Mouse (Mus musculus): Measurements from ENCODE around the gene Pmpca. TPM values are rescaled to one million over a fixed set of nuclear protein-coding genes. Genes with fewer than 3 reads are reported as not detected.
"Not testable (repeated sequence)": the region's sequence is repeated elsewhere in the genome, so short reads cannot be mapped to it uniquely, and the experiment has no call there.

Gene Pmpca
- polyA plus RNA-seq, 1 experiment: 83.9 TPM

- H3K27ac ChIP-seq (replicated peaks; ENCODE audit: low read depth, low read length): peak overlapping the region; percentile 73
- peaks cover 8% of the 10 kb centered on the region; the same call in 1 of the 2 replicates for H3K4me1 ChIP-seq (ENCODE audit: control insufficient read depth, insufficient read depth, insufficient read length, low read length)
- H3K4me3 ChIP-seq (ENCODE audit: insufficient read depth, low read depth, low read length): no peak overlapping the region
Observed at GRCm38 (mm10) chr2:26359983-26360382, 29.2 kb upstream of the Pmpca start.

GRCm38 (mm10) chr2:26360772-26361171 is 28.4 kb upstream of the Pmpca start, which contains the start of gene Card9:
Gene Card9 (minus strand): TSS chr2:26360918.
- Histone ChIP-seq H3K27ac (replicated peaks; ENCODE audit: low read depth, low read length) (peak within 1 kb of the TSS; percentile 73), H3K4me1 (ENCODE audit: control insufficient read depth, insufficient read depth, insufficient read length, low read length) (peaks cover 8% of the 10 kb centered on the region; the same call in 1 of the 2 replicates), H3K4me3 (ENCODE audit: insufficient read depth, low read depth, low read length) (peak within 1 kb of the TSS; percentile 13; the same call in 1 of the 2 replicates)

- Histone ChIP-seq H3K4me3 (ENCODE audit: insufficient read depth, low read depth, low read length) (no peak overlapping the region), H3K27ac (replicated peaks; ENCODE audit: low read depth, low read length) (no peak overlapping the region), H3K4me1 (ENCODE audit: control insufficient read depth, insufficient read depth, insufficient read length, low read length) (peaks cover 8% of the 10 kb centered on the region; the same call in 1 of the 2 replicates)
Observed at GRCm38 (mm10) chr2:26362991-26363390, 26.1 kb upstream of the Pmpca start.

- no peak overlapping the region for H3K27ac ChIP-seq (replicated peaks; ENCODE audit: low read depth, low read length)
- no peak overlapping the region for H3K4me3 ChIP-seq (ENCODE audit: insufficient read depth, low read depth, low read length)
- H3K4me1 ChIP-seq (ENCODE audit: control insufficient read depth, insufficient read depth, insufficient read length, low read length): peaks cover 8% of the 10 kb centered on the region; the same call in 1 of the 2 replicates
Observed at GRCm38 (mm10) chr2:26363481-26363880, 25.7 kb upstream of the Pmpca start.

- Histone ChIP-seq H3K27ac (replicated peaks; ENCODE audit: low read depth, low read length) (no peak overlapping the region), H3K4me3 (ENCODE audit: insufficient read depth, low read depth, low read length) (no peak overlapping the region), H3K4me1 (ENCODE audit: control insufficient read depth, insufficient read depth, insufficient read length, low read length) (peaks cover 3% of the 10 kb centered on the region; the same call in 1 of the 2 replicates)
Observed at GRCm38 (mm10) chr2:26364738-26365465, 24.2 kb upstream of the Pmpca start.

- H3K4me3 ChIP-seq (ENCODE audit: insufficient read depth, low read depth, low read length): no peak overlapping the region
- no peaks in the 10 kb centered on the region for H3K4me1 ChIP-seq (ENCODE audit: control insufficient read depth, insufficient read depth, insufficient read length, low read length)
- no peak overlapping the region for H3K27ac ChIP-seq (replicated peaks; ENCODE audit: low read depth, low read length)
Observed at GRCm38 (mm10) chr2:26367911-26368310, 21.2 kb upstream of the Pmpca start.

GRCm38 (mm10) chr2:26368572-26368971 is 20.6 kb upstream of the Pmpca start:
- Histone ChIP-seq H3K27ac (replicated peaks; ENCODE audit: low read depth, low read length) (no peak overlapping the region), H3K4me1 (ENCODE audit: control insufficient read depth, insufficient read depth, insufficient read length, low read length) (no peaks in the 10 kb centered on the region), H3K4me3 (ENCODE audit: insufficient read depth, low read depth, low read length) (no peak overlapping the region)

GRCm38 (mm10) chr2:26372396-26372795 is 16.7 kb upstream of the Pmpca start:
- no peaks in the 10 kb centered on the region for H3K4me1 ChIP-seq (ENCODE audit: control insufficient read depth, insufficient read depth, insufficient read length, low read length)
- no peak overlapping the region for H3K27ac ChIP-seq (replicated peaks; ENCODE audit: low read depth, low read length)

GRCm38 (mm10) chr2:26380131-26380771 is 8.9 kb upstream of the Pmpca start, which contains the start of gene Snapc4:
Gene Snapc4 (minus strand): TSS chr2:26380653.
- Histone ChIP-seq H3K27ac (replicated peaks; ENCODE audit: low read depth, low read length) (no peak within 1 kb of the TSS), H3K4me3 (ENCODE audit: insufficient read depth, low read depth, low read length) (peak within 1 kb of the TSS; percentile 66), H3K4me1 (ENCODE audit: control insufficient read depth, insufficient read depth, insufficient read length, low read length) (no peaks in the 10 kb centered on the region)

More at GRCm38 (mm10) chr2:26372396-26372795, 16.7 kb upstream of the Pmpca start:
- H3K4me3 ChIP-seq (ENCODE audit: insufficient read depth, low read depth, low read length): no peak overlapping the region

GRCm38 (mm10) chr2:26380871-26381270 is 8.3 kb upstream of the Pmpca start:
- peak overlapping the region; percentile 66 for H3K4me3 ChIP-seq (ENCODE audit: insufficient read depth, low read depth, low read length)
- not testable (repeated sequence) for H3K4me1 ChIP-seq (ENCODE audit: control insufficient read depth, insufficient read depth, insufficient read length, low read length); H3K27ac ChIP-seq (replicated peaks; ENCODE audit: low read depth, low read length)

- Histone ChIP-seq H3K4me1 (ENCODE audit: control insufficient read depth, insufficient read depth, insufficient read length, low read length) (peaks cover 7% of the 10 kb centered on the region; the same call in 1 of the 2 replicates), H3K4me3 (ENCODE audit: insufficient read depth, low read depth, low read length) (no peak overlapping the region), H3K27ac (replicated peaks; ENCODE audit: low read depth, low read length) (no peak overlapping the region)
Observed at GRCm38 (mm10) chr2:26387713-26388112, 1.4 kb upstream of the Pmpca start.

- Histone ChIP-seq H3K4me3 (ENCODE audit: insufficient read depth, low read depth, low read length) (peak overlapping the region; percentile 99), H3K4me1 (ENCODE audit: control insufficient read depth, insufficient read depth, insufficient read length, low read length) (peaks cover 7% of the 10 kb centered on the region; the same call in 1 of the 2 replicates), H3K27ac (replicated peaks; ENCODE audit: low read depth, low read length) (peak overlapping the region; percentile 32; the same call in 1 of the 2 replicates)
Observed at GRCm38 (mm10) chr2:26388682-26389153, 421 bp upstream of the Pmpca start.

- Histone ChIP-seq H3K27ac (replicated peaks; ENCODE audit: low read depth, low read length) (no peak overlapping the region), H3K4me1 (ENCODE audit: control insufficient read depth, insufficient read depth, insufficient read length, low read length) (peaks cover 7% of the 10 kb centered on the region; the same call in 1 of the 2 replicates), H3K4me3 (ENCODE audit: insufficient read depth, low read depth, low read length) (no peak overlapping the region)
Observed at GRCm38 (mm10) chr2:26390954-26391353, 1.8 kb downstream of the Pmpca start.

- H3K4me1 ChIP-seq (ENCODE audit: control insufficient read depth, insufficient read depth, insufficient read length, low read length): peaks cover 7% of the 10 kb centered on the region; the same call in 1 of the 2 replicates
- no peak overlapping the region for H3K4me3 ChIP-seq (ENCODE audit: insufficient read depth, low read depth, low read length)
- no peak overlapping the region for H3K27ac ChIP-seq (replicated peaks; ENCODE audit: low read depth, low read length)
Observed at GRCm38 (mm10) chr2:26391617-26392016, 2.5 kb downstream of the Pmpca start.

GRCm38 (mm10) chr2:26398978-26399377 is 9.8 kb downstream of the Pmpca start:
- no peak overlapping the region for H3K27ac ChIP-seq (replicated peaks; ENCODE audit: low read depth, low read length)
- H3K4me1 ChIP-seq (ENCODE audit: control insufficient read depth, insufficient read depth, insufficient read length, low read length): no peaks in the 10 kb centered on the region
- no peak overlapping the region for H3K4me3 ChIP-seq (ENCODE audit: insufficient read depth, low read depth, low read length)
